Mouse (Mus musculus): ENCODE results near the gene Cryzl1. TPM values are rescaled to one million over a fixed set of nuclear protein-coding genes. Genes with fewer than 3 reads are reported as not detected.

The Cryzl1 gene
- polyA plus RNA-seq, 1 experiment from 2014 or later = 71.2 TPM

DNA sequence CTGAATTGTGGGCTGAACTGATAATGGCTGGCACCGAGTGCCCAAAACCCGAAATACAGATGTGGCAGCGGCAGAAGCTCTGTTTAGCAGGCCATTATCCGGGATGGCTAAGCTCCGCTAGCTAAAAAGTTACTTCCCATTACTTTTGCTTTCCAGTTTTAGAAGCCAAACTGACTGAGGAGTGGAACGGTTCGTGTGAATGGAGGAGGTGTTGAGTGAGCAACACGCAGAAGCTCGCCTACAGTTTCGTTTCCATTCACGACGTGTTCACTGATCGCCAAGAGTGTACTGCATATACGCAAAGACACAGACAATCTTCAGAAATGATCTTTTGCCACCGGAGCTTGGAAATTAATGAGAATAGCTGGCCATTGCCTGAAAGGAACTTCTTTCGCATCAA is 66.4 kb downstream of the Cryzl1 start:
- Histone ChIP-seq H3K4me1 (peaks cover 6% of the 10 kb centered on the region; the same call in 1 of the 2 replicates), H3K27ac (replicated peaks) (no peak overlapping the region), H3K9me3 (replicated peaks) (peaks cover 12% of the 10 kb centered on the region; the same call in 1 of the 2 replicates), H3K36me3 (peaks cover 100% of the 10 kb centered on the region), H3K4me3 (no peak overlapping the region), H3K27me3 (ENCODE audit: low read depth, poor library complexity, severe bottlenecking) (no peaks in the 10 kb centered on the region)
- WGBS = 97% methylated on average over 16 of the region's 16 CpGs
- DNase-seq (ENCODE audit: low spot score) = no peak

DNA sequence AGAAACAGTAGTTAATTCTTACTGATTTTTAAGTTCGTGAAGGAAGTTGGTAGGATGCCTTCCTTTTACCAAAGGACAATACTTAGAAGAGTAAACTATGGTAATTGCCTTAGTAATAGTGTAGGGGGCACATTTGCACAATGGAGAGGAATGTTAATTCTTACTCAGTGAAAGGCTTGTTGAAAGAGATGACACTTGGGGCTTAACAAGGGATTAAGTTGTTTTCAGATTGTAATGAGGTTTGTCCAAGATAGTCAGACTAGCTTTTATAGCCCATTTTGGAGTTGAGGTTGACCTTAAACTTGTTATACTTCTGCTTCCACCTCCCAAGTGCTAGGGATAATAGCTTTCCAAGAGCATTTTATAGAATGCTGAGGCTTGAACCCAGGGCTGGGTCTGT is 67.4 kb downstream of the Cryzl1 start:
- no peak overlapping the region for H3K27ac ChIP-seq (replicated peaks)
- no peaks in the 10 kb centered on the region for H3K27me3 ChIP-seq (ENCODE audit: low read depth, poor library complexity, severe bottlenecking)
- peaks cover 100% of the 10 kb centered on the region for H3K36me3 ChIP-seq
- peaks cover 12% of the 10 kb centered on the region; the same call in 1 of the 2 replicates for H3K9me3 ChIP-seq (replicated peaks)
- 44% methylated on average over 1 of the region's 1 CpGs for WGBS
- no peak for DNase-seq (ENCODE audit: low spot score)
- no peak overlapping the region for H3K4me3 ChIP-seq
- H3K4me1 ChIP-seq = peaks cover 6% of the 10 kb centered on the region; the same call in 1 of the 2 replicates

DNA sequence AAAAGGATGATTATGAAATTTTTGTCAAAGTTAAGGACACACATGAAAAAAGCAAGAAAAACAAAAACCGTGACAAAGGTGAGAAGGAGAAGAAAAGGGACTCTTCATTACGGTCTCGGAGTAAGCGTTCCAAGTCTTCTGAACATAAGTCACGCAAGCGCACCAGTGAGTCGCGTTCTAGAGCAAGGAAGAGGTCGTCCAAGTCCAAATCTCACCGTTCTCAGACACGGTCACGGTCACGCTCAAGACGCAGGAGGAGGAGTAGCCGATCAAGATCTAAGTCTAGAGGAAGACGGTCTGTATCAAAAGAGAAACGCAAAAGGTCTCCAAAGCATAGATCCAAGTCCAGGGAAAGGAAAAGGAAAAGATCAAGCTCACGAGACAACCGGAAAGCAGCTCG is 69.0 kb downstream of the Cryzl1 start:
- 97% methylated on average over 20 of the region's 20 CpGs for WGBS
- H3K36me3 ChIP-seq = peaks cover 100% of the 10 kb centered on the region
- no peak overlapping the region for H3K27ac ChIP-seq (replicated peaks)
- H3K4me3 ChIP-seq = no peak overlapping the region
- H3K4me1 ChIP-seq = peaks cover 6% of the 10 kb centered on the region; the same call in 1 of the 2 replicates
- no peak for DNase-seq (ENCODE audit: low spot score)
- H3K27me3 ChIP-seq (ENCODE audit: low read depth, poor library complexity, severe bottlenecking) = no peaks in the 10 kb centered on the region
- H3K9me3 ChIP-seq (replicated peaks) = peaks cover 12% of the 10 kb centered on the region; the same call in 1 of the 2 replicates

DNA sequence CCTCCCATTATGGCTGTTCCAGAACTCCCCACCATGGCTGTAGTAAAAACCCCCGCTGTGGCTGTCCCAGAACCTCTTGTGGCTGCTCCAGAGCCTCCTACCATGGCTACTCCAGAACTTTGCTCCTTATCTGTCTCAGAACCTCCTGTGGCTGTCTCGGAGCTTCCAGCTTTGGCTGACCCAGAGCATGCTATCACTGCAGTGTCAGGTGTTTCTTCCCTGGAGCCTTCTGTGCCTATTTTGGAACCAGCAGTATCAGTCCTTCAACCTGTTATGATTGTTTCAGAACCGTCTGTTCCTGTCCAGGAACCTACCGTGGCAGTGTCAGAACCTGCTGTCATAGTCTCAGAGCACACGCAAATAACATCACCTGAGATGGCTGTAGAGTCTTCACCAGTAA is 70.3 kb downstream of the Cryzl1 start:
- no peaks in the 10 kb centered on the region for H3K27me3 ChIP-seq (ENCODE audit: low read depth, poor library complexity, severe bottlenecking)
- H3K27ac ChIP-seq (replicated peaks) = no peak overlapping the region
- H3K36me3 ChIP-seq = peaks cover 100% of the 10 kb centered on the region
- 97% methylated on average over 5 of the region's 5 CpGs for WGBS
- no peak overlapping the region for H3K4me3 ChIP-seq
- DNase-seq (ENCODE audit: low spot score) = no peak
- H3K9me3 ChIP-seq (replicated peaks) = peaks cover 12% of the 10 kb centered on the region; the same call in 1 of the 2 replicates
- H3K4me1 ChIP-seq = peaks cover 6% of the 10 kb centered on the region; the same call in 1 of the 2 replicates

DNA sequence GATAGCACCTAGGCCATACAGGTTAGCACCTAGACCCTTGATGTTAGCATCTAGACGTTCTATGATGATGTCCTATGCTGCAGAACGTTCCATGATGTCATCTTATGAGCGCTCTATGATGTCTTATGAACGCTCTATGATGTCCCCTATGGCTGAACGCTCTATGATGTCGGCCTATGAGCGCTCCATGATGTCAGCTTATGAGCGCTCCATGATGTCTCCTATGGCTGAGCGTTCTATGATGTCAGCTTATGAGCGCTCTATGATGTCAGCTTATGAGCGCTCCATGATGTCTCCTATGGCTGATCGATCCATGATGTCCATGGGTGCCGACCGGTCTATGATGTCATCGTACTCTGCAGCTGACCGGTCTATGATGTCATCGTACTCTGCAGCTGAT is 71.5 kb downstream of the Cryzl1 start:
- Histone ChIP-seq H3K27ac (replicated peaks) (no peak overlapping the region), H3K36me3 (peaks cover 100% of the 10 kb centered on the region), H3K4me3 (no peak overlapping the region), H3K27me3 (ENCODE audit: low read depth, poor library complexity, severe bottlenecking) (no peaks in the 10 kb centered on the region), H3K9me3 (replicated peaks) (peaks cover 12% of the 10 kb centered on the region; the same call in 1 of the 2 replicates), H3K4me1 (peaks cover 6% of the 10 kb centered on the region; the same call in 1 of the 2 replicates)
- 97% methylated on average over 17 of the region's 17 CpGs for WGBS
- no peak for DNase-seq (ENCODE audit: low spot score)

DNA sequence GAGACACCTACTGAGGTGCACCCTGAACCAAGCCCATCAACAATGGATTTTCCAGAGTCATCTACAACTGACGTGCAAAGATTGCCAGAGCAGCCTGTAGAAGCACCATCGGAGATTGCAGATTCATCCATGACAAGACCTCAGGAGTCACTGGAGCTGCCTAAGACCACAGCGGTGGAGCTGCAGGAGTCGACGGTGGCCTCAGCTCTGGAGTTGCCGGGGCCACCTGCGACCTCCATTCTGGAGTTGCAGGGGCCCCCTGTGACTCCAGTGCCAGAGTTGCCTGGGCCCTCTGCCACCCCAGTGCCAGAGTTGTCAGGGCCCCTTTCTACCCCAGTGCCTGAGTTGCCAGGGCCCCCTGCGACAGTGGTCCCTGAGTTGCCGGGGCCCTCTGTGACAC is 73.5 kb downstream of the Cryzl1 start:
- Histone ChIP-seq H3K27me3 (ENCODE audit: low read depth, poor library complexity, severe bottlenecking) (no peaks in the 10 kb centered on the region), H3K4me1 (peaks cover under 1% of the 10 kb centered on the region; the same call in 1 of the 2 replicates)
- WGBS = 98% methylated on average over 9 of the region's 9 CpGs

DNA sequence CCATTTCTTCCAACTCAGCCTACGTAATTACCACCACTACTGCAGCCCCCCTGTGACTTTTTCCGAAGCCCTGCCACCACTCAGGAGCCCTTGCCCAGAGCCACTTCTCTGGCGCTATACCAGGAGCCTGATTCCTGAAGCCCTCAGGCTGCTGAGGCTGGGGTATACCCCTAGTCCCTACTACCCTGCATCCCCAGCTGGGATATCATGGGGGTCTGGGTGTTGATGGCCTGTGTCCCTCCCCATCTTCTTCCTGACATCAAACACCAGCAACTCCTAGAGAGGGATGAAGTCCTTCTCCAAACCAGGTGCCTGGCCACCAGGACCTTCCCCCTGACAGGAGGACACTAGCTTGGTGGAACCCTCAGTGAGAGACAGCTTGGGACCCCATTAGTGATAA is 76.6 kb downstream of the Cryzl1 start:
- Histone ChIP-seq H3K36me3 (peaks cover 71% of the 10 kb centered on the region), H3K27me3 (ENCODE audit: low read depth, poor library complexity, severe bottlenecking) (no peaks in the 10 kb centered on the region), H3K4me3 (no peak overlapping the region), H3K4me1 (peaks cover 11% of the 10 kb centered on the region), H3K9me3 (replicated peaks) (no peaks in the 10 kb centered on the region), H3K27ac (replicated peaks) (no peak overlapping the region)
- 97% methylated on average over 3 of the region's 3 CpGs for WGBS
- DNase-seq (ENCODE audit: low spot score) = no peak

More for the DNA sequence above, 73.5 kb downstream of the Cryzl1 start:
- peaks cover 100% of the 10 kb centered on the region for H3K36me3 ChIP-seq
- no peak for DNase-seq (ENCODE audit: low spot score)
- H3K9me3 ChIP-seq (replicated peaks) = peaks cover 12% of the 10 kb centered on the region; the same call in 1 of the 2 replicates
- no peak overlapping the region for H3K4me3 ChIP-seq
- H3K27ac ChIP-seq (replicated peaks) = no peak overlapping the region

DNA sequence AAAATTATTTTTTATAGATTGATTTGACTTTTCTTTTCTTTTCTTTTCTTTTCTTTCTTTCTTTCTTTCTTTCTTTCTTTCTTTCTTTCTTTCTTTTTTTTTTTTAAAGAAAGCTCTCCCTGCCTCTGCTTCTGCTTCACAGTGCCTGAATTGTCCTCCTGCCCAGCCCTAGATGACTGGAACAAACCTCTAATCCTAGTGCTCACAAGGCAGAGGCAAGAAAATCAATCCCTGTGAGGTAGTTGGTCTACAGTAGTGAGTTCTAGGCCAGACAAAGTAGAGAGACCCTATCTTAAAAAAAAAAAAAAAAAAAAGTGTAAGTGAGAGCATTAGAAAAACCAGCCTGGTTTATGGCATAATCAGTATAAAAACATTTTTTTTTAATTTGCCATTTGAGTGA is 79.0 kb downstream of the Cryzl1 start:
- no peaks in the 10 kb centered on the region for H3K9me3 ChIP-seq (replicated peaks)
- peak overlapping the region; percentile 86 for H3K4me3 ChIP-seq
- H3K27ac ChIP-seq (replicated peaks) = no peak overlapping the region
- no peaks in the 10 kb centered on the region for H3K27me3 ChIP-seq (ENCODE audit: low read depth, poor library complexity, severe bottlenecking)
- no peak for DNase-seq (ENCODE audit: low spot score)
- peaks cover 47% of the 10 kb centered on the region for H3K36me3 ChIP-seq
- H3K4me1 ChIP-seq = peaks cover 22% of the 10 kb centered on the region

DNA sequence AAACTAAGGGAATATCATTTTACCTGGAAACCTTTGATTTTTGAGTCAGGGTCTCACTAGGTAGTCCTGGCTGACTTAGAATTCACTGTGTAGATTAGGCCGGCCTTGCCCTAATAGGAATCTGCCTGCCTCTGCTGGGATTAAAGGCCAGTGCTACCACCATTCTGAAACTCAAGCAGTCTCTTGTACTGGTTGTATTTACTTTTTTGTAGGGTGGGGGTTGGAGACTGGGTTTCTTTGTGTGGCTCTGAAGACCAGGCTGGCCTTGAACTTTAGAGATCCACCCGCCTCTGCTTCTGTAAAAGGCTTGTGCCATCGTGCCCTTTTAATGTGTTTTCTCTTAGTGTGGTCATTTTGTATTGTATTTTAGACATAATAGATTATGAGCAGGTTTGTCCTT is 79.5 kb downstream of the Cryzl1 start:
- H3K9me3 ChIP-seq (replicated peaks) = no peaks in the 10 kb centered on the region
- H3K27me3 ChIP-seq (ENCODE audit: low read depth, poor library complexity, severe bottlenecking) = no peaks in the 10 kb centered on the region
- 74% methylated on average over 3 of the region's 3 CpGs for WGBS

DNA sequence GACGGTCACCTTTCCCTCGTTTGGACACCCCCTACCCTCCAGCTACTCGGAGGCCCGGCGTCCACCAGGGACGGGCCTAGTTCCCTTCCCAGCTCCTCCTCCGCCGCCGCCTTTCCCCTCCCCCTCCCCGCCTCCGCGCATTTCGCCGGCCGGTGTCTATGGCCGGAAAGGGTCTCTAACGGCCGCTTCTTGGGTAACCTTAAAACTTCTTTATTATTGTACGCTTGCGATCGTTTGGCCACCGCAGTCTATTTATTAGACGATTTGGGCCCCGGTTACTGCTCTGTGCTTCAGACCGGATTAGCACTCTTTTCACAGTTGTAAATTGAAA is 80.6 kb downstream of the Cryzl1 start:
- WGBS = 0% methylated on average over 25 of the region's 25 CpGs

More for the DNA sequence above, 79.5 kb downstream of the Cryzl1 start:
- peaks cover 23% of the 10 kb centered on the region for H3K4me1 ChIP-seq
- peaks cover 42% of the 10 kb centered on the region for H3K36me3 ChIP-seq
- DNase-seq (ENCODE audit: low spot score) = no peak
- H3K4me3 ChIP-seq = peak overlapping the region; percentile 86
- no peak overlapping the region for H3K27ac ChIP-seq (replicated peaks)

DNA sequence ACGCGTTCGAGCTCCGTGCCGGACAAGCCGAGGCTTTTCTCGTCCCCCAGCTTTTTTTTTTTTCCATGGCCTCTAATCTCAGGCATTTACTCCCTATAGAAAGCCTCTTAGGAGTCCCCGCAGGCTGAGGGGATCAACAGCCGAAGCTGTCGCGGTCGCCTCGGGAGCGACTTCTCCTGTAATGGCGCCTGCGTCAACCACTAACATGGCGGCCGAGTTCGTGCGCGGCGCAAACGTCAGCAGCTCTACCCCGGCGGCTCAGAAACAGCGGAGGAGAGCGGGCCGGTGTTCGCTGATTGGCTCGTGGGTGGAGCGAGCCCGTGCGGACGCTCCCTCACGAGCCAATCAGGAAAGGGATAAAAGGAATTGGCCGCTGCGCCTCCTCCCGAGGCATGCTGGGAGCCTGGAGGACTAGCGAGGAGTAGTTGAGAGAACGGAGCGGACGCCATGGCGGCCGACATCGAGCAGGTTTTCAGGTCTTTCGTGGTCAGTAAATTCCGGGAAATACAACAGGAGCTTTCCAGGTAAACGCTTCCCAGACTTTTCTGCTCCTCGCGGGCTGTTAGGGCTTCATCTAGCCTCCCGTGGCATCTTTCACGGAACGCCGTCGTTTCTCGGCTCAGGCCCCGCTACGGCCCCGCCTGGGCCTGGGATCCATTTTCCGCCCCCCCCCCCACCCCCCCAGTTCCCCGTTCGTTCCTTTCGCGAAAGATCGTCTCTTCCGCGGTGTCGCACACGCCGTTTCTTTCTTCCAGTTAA is 81.1 kb downstream of the Cryzl1 start, which contains the start of gene Son:
Son (plus strand) TSS at position 46 of the 759 bp plus-strand sequence.
- WGBS = under 1% methylated on average over 69 of the region's 70 CpGs
- Histone ChIP-seq H3K36me3 (peaks cover 34% of the 10 kb centered on the region), H3K4me1 (peaks cover 23% of the 10 kb centered on the region), H3K27me3 (ENCODE audit: low read depth, poor library complexity, severe bottlenecking) (no peaks in the 10 kb centered on the region), H3K4me3 (peak within 1 kb of the TSS; percentile 86), H3K9me3 (replicated peaks) (no peaks in the 10 kb centered on the region), H3K27ac (replicated peaks) (peak within 1 kb of the TSS; percentile 99)
- DNase-seq (ENCODE audit: low spot score) = peak; percentile 97

More for the DNA sequence above, 80.6 kb downstream of the Cryzl1 start:
- Histone ChIP-seq H3K27ac (replicated peaks) (peak overlapping the region; percentile 99), H3K36me3 (peaks cover 34% of the 10 kb centered on the region), H3K27me3 (ENCODE audit: low read depth, poor library complexity, severe bottlenecking) (no peaks in the 10 kb centered on the region), H3K9me3 (replicated peaks) (no peaks in the 10 kb centered on the region), H3K4me3 (peak overlapping the region; percentile 86), H3K4me1 (peaks cover 23% of the 10 kb centered on the region)
- peak; percentile 83 for DNase-seq (ENCODE audit: low spot score)

DNA sequence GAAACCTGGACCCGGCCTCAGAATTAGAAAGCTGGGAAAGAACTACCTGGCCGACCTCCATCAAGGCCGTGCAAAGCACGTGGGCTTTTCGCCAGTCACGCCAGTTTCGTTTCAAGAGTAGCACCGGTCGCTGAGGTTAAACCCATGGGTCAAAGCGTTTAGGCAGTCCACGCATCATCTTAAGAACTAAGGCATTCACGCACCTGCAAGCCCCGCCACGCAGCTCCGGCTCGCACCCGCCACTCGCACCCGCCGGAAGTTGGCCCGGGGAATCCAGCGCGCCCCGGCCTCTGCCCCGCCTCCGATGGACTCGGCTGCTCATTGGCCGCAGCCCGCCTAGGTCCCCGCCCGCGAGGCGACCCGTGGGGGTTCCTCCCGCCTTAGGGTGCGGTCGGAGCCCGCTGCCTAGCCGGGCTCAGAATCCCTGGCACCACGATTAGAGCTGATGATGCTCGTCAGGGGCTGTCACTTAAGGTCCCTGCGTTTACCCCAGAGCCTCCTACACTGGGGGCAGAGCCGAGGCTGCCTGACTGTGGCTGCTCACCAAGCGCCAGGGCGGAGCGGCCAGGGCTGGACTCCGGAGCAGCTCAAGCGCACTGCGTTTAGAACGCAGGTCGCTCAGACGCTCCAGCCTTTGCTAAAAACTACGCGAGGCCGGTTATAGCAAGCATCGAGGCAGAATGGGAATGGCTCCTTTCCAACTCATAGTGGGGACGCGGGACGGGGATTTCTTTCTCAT is 81.9 kb downstream of the Cryzl1 start, which contains the start of gene Gart:
Gart (minus strand) TSS at position 272 of the 739 bp plus-strand sequence.
- no peaks in the 10 kb centered on the region for H3K27me3 ChIP-seq (ENCODE audit: low read depth, poor library complexity, severe bottlenecking)
- H3K36me3 ChIP-seq = peaks cover 34% of the 10 kb centered on the region
- peak within 1 kb of the TSS; percentile 86 for H3K4me3 ChIP-seq
- H3K27ac ChIP-seq (replicated peaks) = peak within 1 kb of the TSS; percentile 99
- peak; percentile 92 for DNase-seq (ENCODE audit: low spot score)
- under 1% methylated on average over 59 of the region's 59 CpGs for WGBS
- H3K9me3 ChIP-seq (replicated peaks) = no peaks in the 10 kb centered on the region
- H3K4me1 ChIP-seq = peaks cover 23% of the 10 kb centered on the region

All from midbrain, embryonic 10.5 days (tissue).